Mouse (Mus musculus) MEL (cell line): Measurements from ENCODE around the gene Sox5. TPM values are rescaled to one million over a fixed set of nuclear protein-coding genes. Genes with fewer than 3 reads are reported as not detected.

Source experiments
- DNase-seq: peaks from one replicate; pipeline ENCODE4 v3.0.0; 2011; ENCODE audit warnings: low read depth, low spot score
- H3K27ac ChIP-seq: 2 replicates; pipeline ENCODE4 v1.5.1; 2012; ENCODE audit warnings: low read depth, mild to moderate bottlenecking, control low read depth, low read length, moderate library complexity; ENCODE audit not compliant: control insufficient read depth
- H3K27me3 ChIP-seq, 2 experiments: fragments of 150-350 bp in 1 of 2; sonication (generic) in 1 of 2; 2 replicates each; pipeline ENCODE4 v1.6.1; 2012; ENCODE audit warnings: low read length in 2 of 2, mild to moderate bottlenecking in 2 of 2, improper control_type of control experiment in 1 of 2, moderate library complexity in 1 of 2; ENCODE audit not compliant: insufficient read depth in 2 of 2, control insufficient read depth in 1 of 2
- H3K36me3 ChIP-seq, 2 experiments: 2 replicates each; pipeline ENCODE4 v1.6.1; 2012 to 2014; ENCODE audit warnings: low read length in 2 of 2, improper control_type of control experiment in 1 of 2, inconsistent platforms in 1 of 2, mild to moderate bottlenecking in 1 of 2; ENCODE audit not compliant: insufficient read depth in 2 of 2, control insufficient read depth in 1 of 2
- H3K4me1 ChIP-seq, 2 experiments: fragments of 150-350 bp in 1 of 2; sonication (generic) in 1 of 2; 2 replicates each; pipeline ENCODE4 v1.6.1; 2012; ENCODE audit warnings: low read length in 2 of 2, improper control_type of control experiment in 1 of 2, mild to moderate bottlenecking in 1 of 2; ENCODE audit not compliant: insufficient read depth in 2 of 2, control insufficient read depth in 1 of 2
- H3K4me3 ChIP-seq, 2 experiments: fragments of 150-350 bp in 1 of 2; sonication (generic) in 1 of 2; 2 replicates each; pipeline ENCODE4 v1.5.1; 2012; ENCODE audit warnings: low read depth in 2 of 2, low read length in 2 of 2, mild to moderate bottlenecking in 2 of 2, moderate library complexity in 2 of 2, control low read depth in 1 of 2, improper control_type of control experiment in 1 of 2; ENCODE audit not compliant: control insufficient read depth in 1 of 2, insufficient read depth in 1 of 2
- H3K79me2 ChIP-seq: 2 replicates; pipeline ENCODE4 v1.6.1; 2012; ENCODE audit warnings: mild to moderate bottlenecking, low read length, moderate library complexity; ENCODE audit not compliant: control insufficient read depth, poor library complexity, insufficient read depth
- H3K9ac ChIP-seq: 2 replicates; pipeline ENCODE4 v1.6.1; 2012; ENCODE audit warnings: low read depth, mild to moderate bottlenecking, control low read depth, low read length, moderate library complexity; ENCODE audit not compliant: control insufficient read depth, poor library complexity, severe bottlenecking
- H3K9me3 ChIP-seq: fragments of 150-350 bp; sonication (generic); replicated peaks from 2 replicates; pipeline ENCODE4 v1.6.1; 2012; ENCODE audit warnings: mild to moderate bottlenecking, low read length, improper control_type of control experiment, moderate library complexity; ENCODE audit not compliant: insufficient read depth
- BHLHE40 ChIP-seq: IDR thresholded peaks from 2 replicates; pipeline ENCODE4 v1.6.1; 2012; ENCODE audit warnings: low read depth, mild to moderate bottlenecking, inconsistent platforms, low read length, improper control_type of control experiment, borderline replicate concordance
- CHD1 ChIP-seq: IDR thresholded peaks from 2 replicates; pipeline ENCODE4 v1.6.1; 2012; ENCODE audit warnings: low read depth, mild to moderate bottlenecking, inconsistent platforms, low read length, improper control_type of control experiment
- CHD2 ChIP-seq: IDR thresholded peaks from 2 replicates; pipeline ENCODE4 v1.6.1; 2011; ENCODE audit warnings: low read length, improper control_type of control experiment
- ELF1 ChIP-seq: IDR thresholded peaks from 2 replicates; pipeline ENCODE4 v1.6.1; 2014; ENCODE audit warnings: low read depth, mild to moderate bottlenecking, inconsistent platforms, low read length, improper control_type of control experiment, moderate library complexity
- EP300 ChIP-seq, 2 experiments: IDR thresholded peaks; 2 replicates each; pipeline ENCODE4 v1.6.1; 2011; ENCODE audit warnings: improper control_type of control experiment in 2 of 2, low read length in 2 of 2, low read depth in 1 of 2, mild to moderate bottlenecking in 1 of 2
- ETS1 ChIP-seq: IDR thresholded peaks from 2 replicates; pipeline ENCODE4 v1.6.1; 2012; ENCODE audit warnings: low read depth, mild to moderate bottlenecking, inconsistent platforms, low read length, improper control_type of control experiment, moderate library complexity
- JUND ChIP-seq: IDR thresholded peaks from 2 replicates; pipeline ENCODE4 v1.6.1; 2011; ENCODE audit warnings: low read depth, mild to moderate bottlenecking, improper control_type of control experiment, low read length
- KAT2A ChIP-seq: conservative IDR thresholded peaks from 2 replicates; pipeline ENCODE4 v1.6.1; 2012; ENCODE audit warnings: low read depth, low read length, improper control_type of control experiment, inconsistent platforms
- MAZ ChIP-seq: IDR thresholded peaks from 2 replicates; pipeline ENCODE4 v1.6.1; 2012; ENCODE audit warnings: low read depth, mild to moderate bottlenecking, inconsistent platforms, low read length, improper control_type of control experiment
- MEF2A ChIP-seq: IDR thresholded peaks from 2 replicates; pipeline ENCODE4 v1.6.1; 2014; ENCODE audit warnings: low read depth, mild to moderate bottlenecking, inconsistent platforms, low read length, improper control_type of control experiment; ENCODE audit not compliant: poor library complexity, insufficient replicate concordance, severe bottlenecking; ENCODE audit errors: extremely low read depth
- MXI1 ChIP-seq: IDR thresholded peaks from 2 replicates; pipeline ENCODE4 v1.6.1; 2011; ENCODE audit warnings: mild to moderate bottlenecking, low read depth, low read length, improper control_type of control experiment
- MYB ChIP-seq: IDR thresholded peaks from 2 replicates; pipeline ENCODE4 v1.6.1; 2011; ENCODE audit warnings: mild to moderate bottlenecking, low read depth, low read length, improper control_type of control experiment
- MYC ChIP-seq: IDR thresholded peaks from 2 replicates; pipeline ENCODE4 v1.6.1; 2011; ENCODE audit warnings: low read depth, mild to moderate bottlenecking, low read length, improper control_type of control experiment, moderate library complexity
- NELFE ChIP-seq: IDR thresholded peaks from 2 replicates; pipeline ENCODE4 v1.6.1; 2011; ENCODE audit warnings: low read depth, low read length, improper control_type of control experiment
- POLR2A ChIP-seq, 2 experiments: IDR thresholded peaks; 2 replicates each; pipeline ENCODE4 v1.6.1; 2011 to 2012; ENCODE audit warnings: low read length in 2 of 2, mild to moderate bottlenecking in 2 of 2, control low read depth in 1 of 2, improper control_type of control experiment in 1 of 2, low read depth in 1 of 2, moderate library complexity in 1 of 2; ENCODE audit not compliant: control insufficient read depth in 1 of 2, insufficient read depth in 1 of 2, poor library complexity in 1 of 2
- POLR2AphosphoS2 ChIP-seq: IDR thresholded peaks from 2 replicates; pipeline ENCODE4 v1.6.1; 2011; ENCODE audit warnings: low read length, improper control_type of control experiment
- POLR2AphosphoS5 ChIP-seq: IDR thresholded peaks from 2 replicates; pipeline ENCODE4 v1.6.1; 2012; ENCODE audit warnings: low read depth, borderline replicate concordance, mild to moderate bottlenecking, inconsistent platforms, low read length, moderate library complexity, mixed read lengths
- RAD21 ChIP-seq: IDR thresholded peaks from 2 replicates; pipeline ENCODE4 v1.6.1; 2011; ENCODE audit warnings: mild to moderate bottlenecking, low read depth, low read length, improper control_type of control experiment
- RCOR1 ChIP-seq: IDR thresholded peaks from 2 replicates; pipeline ENCODE4 v1.6.1; 2012; ENCODE audit warnings: low read depth, mild to moderate bottlenecking, inconsistent platforms, low read length, improper control_type of control experiment
- SIN3A ChIP-seq: IDR thresholded peaks from 2 replicates; pipeline ENCODE4 v1.6.1; 2012; ENCODE audit warnings: low read length, improper control_type of control experiment, inconsistent platforms
- TAL1 ChIP-seq: IDR thresholded peaks from 2 replicates; pipeline ENCODE4 v1.6.1; 2012; ENCODE audit warnings: mild to moderate bottlenecking, inconsistent platforms, low read length, moderate library complexity, mixed read lengths
- UBTF ChIP-seq: IDR thresholded peaks from 2 replicates; pipeline ENCODE4 v1.6.1; 2012; ENCODE audit warnings: low read depth, mild to moderate bottlenecking, inconsistent platforms, low read length, improper control_type of control experiment, moderate library complexity, borderline replicate concordance; ENCODE audit not compliant: insufficient read depth
- USF1 ChIP-seq: IDR thresholded peaks from 2 replicates; pipeline ENCODE4 v1.6.1; 2014; ENCODE audit warnings: low read depth, mild to moderate bottlenecking, inconsistent platforms, low read length, improper control_type of control experiment, moderate library complexity
- ZC3H11A ChIP-seq: IDR thresholded peaks from 2 replicates; pipeline ENCODE4 v1.6.1; 2012; ENCODE audit warnings: low read depth, mild to moderate bottlenecking, inconsistent platforms, low read length, improper control_type of control experiment
- ZKSCAN1 ChIP-seq: IDR thresholded peaks from 2 replicates; pipeline ENCODE4 v1.6.1; 2012; ENCODE audit warnings: low read depth, mild to moderate bottlenecking, inconsistent platforms, low read length, improper control_type of control experiment, moderate library complexity
- polyA plus RNA-seq, 2 experiments: library from polyadenylated mRNA; stranded (reverse) in 1 of 2; unstranded in 1 of 2; fragments of >175 nt in 1 of 2; fragments of >200 nt in 1 of 2; gene quantifications; 2 replicates each; pipeline versions ENCODE4 v1.2.1 to v1.2.4; 2012; ENCODE audit warnings: low replicate concordance in 2 of 2, low read depth in 1 of 2; ENCODE audit not compliant: insufficient read length in 2 of 2, insufficient read depth in 1 of 2, missing spikeins in 1 of 2
- total RNA-seq: library from RNA; depleted of rRNA; stranded (reverse); fragments of 300-350 nt; gene quantifications from 2 replicates; pipeline ENCODE4 v1.2.3, GENCODE M21; 2012

Gene Sox5
- total and polyA plus RNA-seq, 3 experiments, result 0.19 to 3.0 TPM; not detected in 1

GRCm38 (mm10) chr6:144783295-144783694 lies 1.5 kb upstream of the Sox5 start:
- Histone ChIP-seq H3K4me3 (no peak overlapping the region), H3K36me3 (no peaks in the 10 kb centered on the region), H3K27ac (no peak overlapping the region), H3K9me3 (no peaks in the 10 kb centered on the region), H3K79me2 (no peaks in the 10 kb centered on the region), H3K27me3 (no peaks in the 10 kb centered on the region), H3K9ac (no peak overlapping the region), H3K4me1 (no peaks in the 10 kb centered on the region)
- DNase-seq, result no peak
- TF ChIP-seq MXI1 (no peak), ZC3H11A (no peak), SIN3A (no peak), MEF2A (no peak), MYC (no peak), POLR2AphosphoS5 (no peak), RAD21 (no peak), MYB (no peak), BHLHE40 (no peak), KAT2A (no peak), CHD1 (no peak)

- H3K4me3 ChIP-seq, result no peak overlapping the region
Observed at GRCm38 (mm10) chr6:144782866-144783265, 1.1 kb upstream of the Sox5 start.

GRCm38 (mm10) chr6:144782031-144782857 lies 467 bp upstream of the Sox5 start:
- no peak overlapping the region for H3K9ac ChIP-seq
- no peaks in the 10 kb centered on the region for H3K27me3 ChIP-seq
- TF ChIP-seq ELF1 (no peak), CHD2 (no peak), UBTF (no peak), JUND (no peak), TAL1 (no peak), MYC (no peak), RCOR1 (no peak), USF1 (no peak), MAZ (no peak), ETS1 (no peak), POLR2AphosphoS5 (no peak), NELFE (no peak), ZKSCAN1 (no peak), POLR2AphosphoS2 (no peak), POLR2A (IDR thresholded peaks at IDR 0.05; ENCODE audit: control insufficient read depth in 1 of 2, insufficient read depth in 1 of 2, low read depth in 1 of 2, low read length in 2 of 2, poor library complexity in 1 of 2) (no peak), EP300 (IDR thresholded peaks at IDR 0.05; ENCODE audit: low read depth in 1 of 2, low read length in 2 of 2) (no peak), BHLHE40 (no peak)
- no peak overlapping the region for H3K4me3 ChIP-seq
- no peaks in the 10 kb centered on the region for H3K9me3 ChIP-seq
- no peaks in the 10 kb centered on the region for H3K79me2 ChIP-seq
- H3K27ac ChIP-seq, result no peak overlapping the region
- no peak for DNase-seq
- H3K36me3 ChIP-seq, result no peaks in the 10 kb centered on the region
- H3K4me1 ChIP-seq, result no peaks in the 10 kb centered on the region

More at GRCm38 (mm10) chr6:144782866-144783265, 1.1 kb upstream of the Sox5 start:
- H3K9me3 ChIP-seq, result no peaks in the 10 kb centered on the region
- H3K4me1 ChIP-seq, result no peaks in the 10 kb centered on the region
- H3K27me3 ChIP-seq, result no peaks in the 10 kb centered on the region
- H3K9ac ChIP-seq, result no peak overlapping the region
- H3K36me3 ChIP-seq, result no peaks in the 10 kb centered on the region
- no peaks in the 10 kb centered on the region for H3K79me2 ChIP-seq
- DNase-seq, result no peak
- no peak overlapping the region for H3K27ac ChIP-seq
- no peak for TF ChIP-seq CHD2
